Comparison of ENCODE assay signal across 8 mouse cellular contexts in genomic region chr3:54420983-54421382, GRCm38 (mm10).
A peak's percentile ranks its signal among the peaks of the same experiment; 100 is the strongest.
DNase-seq lines count a peak whose midpoint lies in the region; ATAC-seq and TF ChIP-seq lines count a peak whose summit lies in the region.
"Had no signal": no experiment of that assay in that cellular context is flagged by ENCODE, and none has a peak within 500 bp of the region (broad histone marks: within the 10 kb centered on the region; RNA-seq: fewer than 3 reads in every experiment).

No protein-coding gene starts in this region.

- no peak overlapping the region for H3K4me3 ChIP-seq in embryonic facial prominence, embryonic 10.5 days
- no peak overlapping the region; the same call in 1 of the 2 replicates for H3K4me3 ChIP-seq in intestine, embryonic 16.5 days (ENCODE audit: low read length)
- no peak overlapping the region for H3K4me3 ChIP-seq in midbrain, embryonic 14.5 days (replicated peaks; ENCODE audit: low read depth, low read length)
- H3K4me3 ChIP-seq in midbrain, postnatal 0 days (ENCODE audit: low read depth, low read length) = no peak overlapping the region

- no peak for DNase-seq in Patski (ENCODE audit: low read depth, low spot score)
- peak; percentile 64 for DNase-seq in embryonic facial prominence, embryonic 10.5 days (ENCODE audit: low spot score)
- DNase-seq in kidney, postnatal 36 days = peak; percentile 25 to 31
- no peak for DNase-seq in midbrain, embryonic 14.5 days
- no peak for DNase-seq in adrenal gland, adult 8-10 months
- no peak for DNase-seq in midbrain, postnatal 0 days (ENCODE audit: low spot score)
- DNase-seq: lung, adult 18-20 months had no signal

- peaks cover 27% of the 10 kb centered on the region for H3K4me1 ChIP-seq in embryonic facial prominence, embryonic 10.5 days
- peaks cover 6% of the 10 kb centered on the region; the same call in 1 of the 2 replicates for H3K4me1 ChIP-seq in intestine, embryonic 16.5 days (ENCODE audit: control insufficient read depth, insufficient read depth, low read length)
- peaks cover 6% of the 10 kb centered on the region; the same call in 1 of the 2 replicates for H3K4me1 ChIP-seq in midbrain, embryonic 14.5 days (ENCODE audit: control insufficient read depth, insufficient read depth, low read length)
- no peaks in the 10 kb centered on the region for H3K4me1 ChIP-seq in midbrain, postnatal 0 days (ENCODE audit: insufficient read depth, low read length)

- no peaks in the 10 kb centered on the region for H3K36me3 ChIP-seq in embryonic facial prominence, embryonic 10.5 days (replicated peaks)
- no peaks in the 10 kb centered on the region for H3K36me3 ChIP-seq in intestine, embryonic 16.5 days (ENCODE audit: control insufficient read depth, insufficient read depth, low read length)
- no peaks in the 10 kb centered on the region for H3K36me3 ChIP-seq in midbrain, embryonic 14.5 days (ENCODE audit: control insufficient read depth, insufficient read depth, low read length)
- H3K36me3 ChIP-seq in midbrain, postnatal 0 days (ENCODE audit: insufficient read depth, low read length) = no peaks in the 10 kb centered on the region

- CTCF ChIA-PET in Patski (lab: Charles Lee) = interaction anchor here (0.7 to 1.6 kb wide), 7 partner anchors 9 to 252 kb away, joined by 3 to 4 read pairs (median 3); no protein-coding TSS in a partner anchor

- H3K9ac ChIP-seq in intestine, embryonic 16.5 days (ENCODE audit: low read depth, low read length) = no peak overlapping the region
- H3K9ac ChIP-seq in midbrain, embryonic 14.5 days (replicated peaks; ENCODE audit: low read length) = no peak overlapping the region
- H3K9ac ChIP-seq in midbrain, postnatal 0 days (replicated peaks; ENCODE audit: low read length, poor library complexity, severe bottlenecking) = no peak overlapping the region

- no peak overlapping the region; the same call in 1 of the 2 replicates for H3K4me2 ChIP-seq in intestine, embryonic 16.5 days (ENCODE audit: low read depth, low read length)
- H3K4me2 ChIP-seq in midbrain, embryonic 14.5 days (ENCODE audit: low read length) = no peak overlapping the region
- no peak overlapping the region for H3K4me2 ChIP-seq in midbrain, postnatal 0 days (ENCODE audit: low read depth, low read length, poor library complexity, severe bottlenecking)

- in situ Hi-C loops in Patski (cut with MboI; ENCODE audit: low pct_unique_long_range_greater_than_20kb) = loop anchor here (5.0 kb wide), 1 partner anchor 59 kb away; the partner anchor contains the start of gene Postn

- H3K27ac ChIP-seq in embryonic facial prominence, embryonic 10.5 days (replicated peaks) = peak overlapping the region; percentile 66
- H3K27ac ChIP-seq in intestine, embryonic 16.5 days (ENCODE audit: low read length) = peak overlapping the region; percentile 38; the same call in 1 of the 2 replicates
- no peak overlapping the region for H3K27ac ChIP-seq in midbrain, embryonic 14.5 days (replicated peaks; ENCODE audit: low read depth, low read length)
- no peak overlapping the region for H3K27ac ChIP-seq in midbrain, postnatal 0 days (ENCODE audit: low read depth, low read length)

- POLR2A ChIA-PET in Patski (lab: Charles Lee) = no interaction called here

- TF ChIP-seq CTCF in Patski (IDR thresholded peaks at IDR 0.05) = no peak
- TF ChIP-seq CTCF in midbrain, postnatal 0 days (IDR thresholded peaks at IDR 0.05) = no peak

- peak; percentile 71 for ATAC-seq in Patski
- ATAC-seq in intestine, embryonic 16.5 days = peak; percentile 99
- ATAC-seq in midbrain, embryonic 14.5 days (ENCODE audit: low FRiP score, low TSS enrichment) = no peak
- no peak for ATAC-seq in midbrain, postnatal 0 days (ENCODE audit: low FRiP score)

- no peaks in the 10 kb centered on the region for H3K27me3 ChIP-seq in Patski
- H3K27me3 ChIP-seq in embryonic facial prominence, embryonic 10.5 days (replicated peaks; ENCODE audit: low read depth, poor library complexity, severe bottlenecking) = no peaks in the 10 kb centered on the region
- no peaks in the 10 kb centered on the region for H3K27me3 ChIP-seq in intestine, embryonic 16.5 days (replicated peaks; ENCODE audit: control insufficient read depth, insufficient read depth, low read length)
- no peaks in the 10 kb centered on the region for H3K27me3 ChIP-seq in midbrain, embryonic 14.5 days (ENCODE audit: control insufficient read depth, insufficient read depth, low read length)
- no peaks in the 10 kb centered on the region for H3K27me3 ChIP-seq in midbrain, postnatal 0 days (ENCODE audit: insufficient read depth, low read length)

- no peaks in the 10 kb centered on the region for H3K9me3 ChIP-seq in embryonic facial prominence, embryonic 10.5 days
- H3K9me3 ChIP-seq in intestine, embryonic 16.5 days (ENCODE audit: control insufficient read depth, low read length) = no peaks in the 10 kb centered on the region
- no peaks in the 10 kb centered on the region for H3K9me3 ChIP-seq in midbrain, embryonic 14.5 days (ENCODE audit: control insufficient read depth, low read length)
- no peaks in the 10 kb centered on the region for H3K9me3 ChIP-seq in midbrain, postnatal 0 days (ENCODE audit: low read length)

- WGBS in embryonic facial prominence, embryonic 10.5 days = 51% methylated on average over 6 of the region's 6 CpGs
- 47% methylated on average over 6 of the region's 6 CpGs for WGBS in intestine, embryonic 16.5 days
- WGBS in midbrain, embryonic 14.5 days = 83% methylated on average over 6 of the region's 6 CpGs
- 92% methylated on average over 6 of the region's 6 CpGs for WGBS in midbrain, postnatal 0 days

Comparison
In these comparisons a context has a peak if more than half of its experiments do, and no peak if none do; other contexts are left out.
1. ATAC-seq: peak in Patski (single experiment) and intestine, embryonic 16.5 days (single experiment); none in midbrain, embryonic 14.5 days (single experiment) and midbrain, postnatal 0 days (single experiment).
2. DNase-seq: peak in embryonic facial prominence, embryonic 10.5 days (single experiment) and kidney, postnatal 36 days (2 of 2); none in Patski (single experiment), midbrain, embryonic 14.5 days (single experiment), adrenal gland, adult 8-10 months (single experiment) and midbrain, postnatal 0 days (single experiment).
3. H3K27ac ChIP-seq: peak in embryonic facial prominence, embryonic 10.5 days (single experiment) and intestine, embryonic 16.5 days (single experiment); none in midbrain, embryonic 14.5 days (single experiment) and midbrain, postnatal 0 days (single experiment).